Mouse (Mus musculus): ENCODE measurements at regions not wholly inside any gene's neighbourhood (a gene's known extent, or its start where the extent isn't known, plus 50 kb on each side); places are given as distances from the start of the nearest gene placed in this dataset.
"Not testable (repeated sequence)": the region's sequence is repeated elsewhere in the genome, so short reads cannot be mapped to it uniquely, and the experiment has no call there.

DNA sequence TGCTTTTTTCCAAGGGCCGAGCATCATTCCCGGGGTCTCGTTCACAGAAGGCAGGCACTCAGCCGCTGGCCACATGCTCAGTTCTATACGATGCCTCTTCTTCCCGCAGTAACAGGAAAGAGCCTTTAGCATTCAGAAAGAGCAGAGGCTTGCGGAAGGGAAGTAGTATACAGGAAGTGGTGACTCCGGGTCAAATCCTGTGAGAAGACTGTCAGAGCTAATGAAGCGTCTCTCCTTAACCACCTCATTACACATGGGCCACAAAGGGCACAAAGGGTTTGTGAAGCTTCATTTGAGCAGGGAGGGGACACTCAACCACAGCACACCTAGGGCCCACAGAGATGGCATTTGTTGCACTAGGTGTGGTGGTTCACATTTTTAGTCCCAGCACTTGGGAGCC is 55.1 kb upstream of the Ier3 start:
- no peaks in the 10 kb centered on the region for H3K27me3 ChIP-seq (ENCODE audit: control insufficient read depth, insufficient read depth, insufficient read length)
- H3K79me2 ChIP-seq (ENCODE audit: control insufficient read depth, insufficient read depth), result no peaks in the 10 kb centered on the region
- TF ChIP-seq MYOD1 (IDR thresholded peaks at IDR 0.05; ENCODE audit: control insufficient read depth in 1 of 3, insufficient read length in 2 of 3, low read depth in 2 of 3), result no peak
- no peak for TF ChIP-seq USF1 (IDR thresholded peaks at IDR 0.05; ENCODE audit: low read depth)
- no peak for TF ChIP-seq SRF (IDR thresholded peaks at IDR 0.05; ENCODE audit: control insufficient read depth, insufficient read length, low read depth)
- TF ChIP-seq TCF3 (IDR thresholded peaks at IDR 0.05; ENCODE audit: insufficient read length, low read depth), result no peak
- TF ChIP-seq TCF12 (IDR thresholded peaks at IDR 0.05; ENCODE audit: insufficient read depth, poor library complexity, severe bottlenecking), result no peak
- no peak for TF ChIP-seq POLR2A (IDR thresholded peaks at IDR 0.05; ENCODE audit: insufficient read length, low read depth)
- TF ChIP-seq E2F4 (IDR thresholded peaks at IDR 0.05; ENCODE audit: insufficient read depth), result no peak
- no peak for TF ChIP-seq CEBPB (IDR thresholded peaks at IDR 0.05; ENCODE audit: insufficient read depth, poor library complexity, severe bottlenecking)
- no peak for TF ChIP-seq MYOG (IDR thresholded peaks at IDR 0.05; ENCODE audit: control insufficient read depth in 1 of 3, insufficient read depth in 1 of 3, insufficient read length in 2 of 3, low read depth in 2 of 3)
- no peak for TF ChIP-seq POLR2AphosphoS2 (IDR thresholded peaks at IDR 0.05; ENCODE audit: insufficient read length, low read depth)
- no peak for TF ChIP-seq MAX (IDR thresholded peaks at IDR 0.05; ENCODE audit: low read depth)
- H3K4me2 ChIP-seq (ENCODE audit: low read depth), result no peak overlapping the region
- H3K36me3 ChIP-seq (ENCODE audit: control insufficient read depth, insufficient read depth), result no peaks in the 10 kb centered on the region
- no peak overlapping the region for H3K4me3 ChIP-seq
- H3ac ChIP-seq (ENCODE audit: control insufficient read depth, insufficient read length), result no peak overlapping the region

DNA sequence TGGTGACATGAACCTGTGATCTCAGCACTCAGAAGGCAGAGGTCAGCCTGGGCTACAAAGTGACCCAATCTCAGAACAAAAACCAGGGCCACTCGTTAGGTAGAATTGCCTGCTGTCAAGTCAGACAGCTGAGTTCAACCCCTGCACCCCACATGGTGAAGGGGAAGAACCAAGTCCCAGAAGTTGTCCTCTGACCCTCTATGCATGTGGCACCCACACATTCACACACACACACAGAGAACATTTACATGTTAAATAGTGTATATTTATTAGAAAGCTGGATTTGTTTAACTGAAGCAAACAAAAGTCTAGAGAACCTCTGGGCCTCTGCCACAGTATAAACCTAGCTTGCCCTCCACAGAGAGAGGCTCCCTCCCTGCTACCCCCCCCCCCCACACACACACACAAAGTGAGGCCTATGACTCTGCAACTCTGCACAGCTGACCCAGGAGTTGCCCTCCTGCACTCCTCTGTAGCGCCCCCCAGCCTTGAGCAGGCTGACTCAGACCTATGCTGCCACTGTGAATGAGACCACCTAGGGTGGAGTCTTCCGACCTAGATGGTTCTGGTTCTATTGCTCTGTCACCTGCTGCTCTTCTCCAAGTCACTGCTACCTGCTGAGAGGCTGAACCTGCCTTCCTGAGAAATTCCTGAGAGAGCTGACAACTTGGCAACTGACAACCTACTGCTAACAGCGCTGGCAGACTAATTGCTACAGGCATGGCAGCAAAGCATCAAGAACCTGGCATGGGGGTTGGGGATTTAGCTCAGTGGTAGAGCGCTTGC is 52.1 kb upstream of the Ier3 start:
- H3ac ChIP-seq (ENCODE audit: control insufficient read depth, insufficient read length), result no peak overlapping the region
- no peaks in the 10 kb centered on the region for H3K79me2 ChIP-seq (ENCODE audit: control insufficient read depth, insufficient read depth)
- H3K36me3 ChIP-seq (ENCODE audit: control insufficient read depth, insufficient read depth), result no peaks in the 10 kb centered on the region
- H3K4me3 ChIP-seq, result no peak overlapping the region
- TF ChIP-seq E2F4 (IDR thresholded peaks at IDR 0.05; ENCODE audit: insufficient read depth) (no peak), POLR2AphosphoS2 (IDR thresholded peaks at IDR 0.05; ENCODE audit: insufficient read length, low read depth) (no peak), TCF12 (IDR thresholded peaks at IDR 0.05; ENCODE audit: insufficient read depth, poor library complexity, severe bottlenecking) (no peak), POLR2A (IDR thresholded peaks at IDR 0.05; ENCODE audit: insufficient read length, low read depth) (no peak), TCF3 (IDR thresholded peaks at IDR 0.05; ENCODE audit: insufficient read length, low read depth) (no peak), MYOD1 (IDR thresholded peaks at IDR 0.05; ENCODE audit: control insufficient read depth in 1 of 3, insufficient read length in 2 of 3, low read depth in 2 of 3) (no peak), MAX (IDR thresholded peaks at IDR 0.05; ENCODE audit: low read depth) (no peak), REST (IDR thresholded peaks at IDR 0.05; ENCODE audit: insufficient read depth, insufficient read length) (no peak), SRF (IDR thresholded peaks at IDR 0.05; ENCODE audit: control insufficient read depth, insufficient read length, low read depth) (no peak), USF1 (IDR thresholded peaks at IDR 0.05; ENCODE audit: low read depth) (no peak), CEBPB (IDR thresholded peaks at IDR 0.05; ENCODE audit: insufficient read depth, poor library complexity, severe bottlenecking) (no peak), MYOG (IDR thresholded peaks at IDR 0.05; ENCODE audit: control insufficient read depth in 1 of 3, insufficient read depth in 1 of 3, insufficient read length in 2 of 3, low read depth in 2 of 3) (no peak)
- H3K27me3 ChIP-seq (ENCODE audit: control insufficient read depth, insufficient read depth, insufficient read length), result no peaks in the 10 kb centered on the region
- no peak overlapping the region for H3K4me2 ChIP-seq (ENCODE audit: low read depth)

DNA sequence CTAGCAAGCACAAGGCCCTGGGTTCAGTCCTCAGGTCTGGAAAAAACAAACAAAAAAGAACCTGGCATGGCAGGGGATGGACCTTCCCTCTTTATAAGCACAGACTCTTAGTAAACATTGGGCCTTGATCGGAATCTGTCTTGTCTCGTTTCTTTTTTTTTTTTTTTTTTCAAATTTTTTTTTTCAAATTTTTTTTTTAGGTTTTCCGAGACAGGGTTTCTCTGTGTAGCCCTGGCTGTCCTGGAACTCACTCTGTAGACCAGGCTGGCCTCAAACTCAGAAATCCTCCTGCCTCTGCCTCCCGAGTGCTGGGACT is 51.6 kb upstream of the Ier3 start:
- not testable (repeated sequence) for H3K79me2 ChIP-seq (ENCODE audit: control insufficient read depth, insufficient read depth); H3K36me3 ChIP-seq (ENCODE audit: control insufficient read depth, insufficient read depth); H3ac ChIP-seq (ENCODE audit: control insufficient read depth, insufficient read length); H3K4me3 ChIP-seq; H3K4me2 ChIP-seq (ENCODE audit: low read depth); H3K27me3 ChIP-seq (ENCODE audit: control insufficient read depth, insufficient read depth, insufficient read length)

DNA sequence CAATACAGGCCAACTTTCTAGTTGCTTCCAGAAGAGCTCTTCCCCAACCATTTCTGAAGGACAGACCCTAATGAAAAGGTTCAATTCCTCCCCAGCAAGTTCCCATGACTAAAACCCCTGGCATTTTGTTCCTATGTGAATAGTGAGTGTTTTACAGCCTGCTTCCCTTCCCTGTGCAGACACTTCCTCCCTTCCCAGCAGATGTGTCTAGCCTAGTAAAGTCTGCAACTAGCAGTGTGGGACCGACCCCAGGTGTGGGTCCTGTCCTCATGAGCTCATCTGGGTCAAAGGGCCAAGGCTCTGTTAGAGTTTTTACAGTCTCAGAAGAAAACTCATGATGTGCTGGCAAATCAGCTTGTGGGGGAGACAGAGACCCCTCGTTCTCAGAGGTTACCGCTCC is 50.9 kb upstream of the Ier3 start:
- no peaks in the 10 kb centered on the region for H3K79me2 ChIP-seq (ENCODE audit: control insufficient read depth, insufficient read depth)
- no peak for TF ChIP-seq TCF3 (IDR thresholded peaks at IDR 0.05; ENCODE audit: insufficient read length, low read depth)
- TF ChIP-seq MYOG (IDR thresholded peaks at IDR 0.05; ENCODE audit: control insufficient read depth in 1 of 3, insufficient read depth in 1 of 3, insufficient read length in 2 of 3, low read depth in 2 of 3), result no peak
- TF ChIP-seq MYOD1 (IDR thresholded peaks at IDR 0.05; ENCODE audit: control insufficient read depth in 1 of 3, insufficient read length in 2 of 3, low read depth in 2 of 3), result no peak
- no peak for TF ChIP-seq POLR2AphosphoS2 (IDR thresholded peaks at IDR 0.05; ENCODE audit: insufficient read length, low read depth)
- no peak for TF ChIP-seq REST (IDR thresholded peaks at IDR 0.05; ENCODE audit: insufficient read depth, insufficient read length)
- TF ChIP-seq E2F4 (IDR thresholded peaks at IDR 0.05; ENCODE audit: insufficient read depth), result no peak
- no peak for TF ChIP-seq SRF (IDR thresholded peaks at IDR 0.05; ENCODE audit: control insufficient read depth, insufficient read length, low read depth)
- no peak for TF ChIP-seq MAX (IDR thresholded peaks at IDR 0.05; ENCODE audit: low read depth)
- no peak for TF ChIP-seq CEBPB (IDR thresholded peaks at IDR 0.05; ENCODE audit: insufficient read depth, poor library complexity, severe bottlenecking)
- no peak for TF ChIP-seq POLR2A (IDR thresholded peaks at IDR 0.05; ENCODE audit: insufficient read length, low read depth)
- TF ChIP-seq TCF12 (IDR thresholded peaks at IDR 0.05; ENCODE audit: insufficient read depth, poor library complexity, severe bottlenecking), result no peak
- TF ChIP-seq USF1 (IDR thresholded peaks at IDR 0.05; ENCODE audit: low read depth), result no peak
- no peak overlapping the region for H3K4me3 ChIP-seq
- no peak overlapping the region for H3K4me2 ChIP-seq (ENCODE audit: low read depth)
- no peaks in the 10 kb centered on the region for H3K27me3 ChIP-seq (ENCODE audit: control insufficient read depth, insufficient read depth, insufficient read length)
- H3ac ChIP-seq (ENCODE audit: control insufficient read depth, insufficient read length), result no peak overlapping the region
- no peaks in the 10 kb centered on the region for H3K36me3 ChIP-seq (ENCODE audit: control insufficient read depth, insufficient read depth)

All from myocyte (in vitro differentiated cells).